In genomic region chr8:35302856-35303255, GRCm38 (mm10) we compare ENCODE assay signal across 10 mouse cellular contexts.
"Had no signal": no experiment of that assay in that cellular context is flagged by ENCODE, and none has a peak within 500 bp of the region (broad histone marks: within the 10 kb centered on the region; RNA-seq: fewer than 3 reads in every experiment).

No protein-coding gene starts in this region.

- DNase-seq: kidney, adult 2 months; kidney, postnatal 25 days; layer of hippocampus, adult 9-11 months; liver, embryonic 13.5 days; lung, adult 2 months; lung, postnatal 14 days; lung, postnatal 4 days; midbrain, embryonic 14.5 days; thymus, adult 18-20 months; thymus, postnatal 36 days had no signal
